Comparison of ENCODE assay signal across 25 mouse cellular contexts in the genomic region with DNA sequence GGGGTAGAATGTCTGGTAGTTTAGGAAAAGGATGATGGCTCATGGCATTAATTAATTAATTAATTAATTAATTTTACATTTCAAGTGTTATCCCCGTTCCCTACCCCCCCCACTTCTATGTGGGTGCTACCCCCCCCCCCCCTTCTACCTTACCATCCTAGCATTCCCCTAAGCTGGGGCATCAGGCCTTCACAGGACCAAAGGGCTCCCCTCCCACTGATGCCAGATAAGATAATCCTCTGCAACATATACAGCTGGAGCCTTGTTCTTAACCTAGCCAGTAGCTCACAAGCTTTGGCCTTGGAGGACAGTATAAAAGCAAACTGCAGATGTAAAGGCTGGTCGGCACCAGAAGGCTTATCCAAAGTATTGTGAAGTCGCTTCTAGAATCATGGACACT.
"Had no signal": no experiment of that assay in that cellular context is flagged by ENCODE, and none has a peak within 500 bp of the region (broad histone marks: within the 10 kb centered on the region; RNA-seq: fewer than 3 reads in every experiment).

No protein-coding gene starts in this region.

- H3K27me3 ChIP-seq: heart, embryonic 13.5 days; heart, embryonic 15.5 days; hindbrain, embryonic 12.5 days; intestine, embryonic 15.5 days; limb, embryonic 12.5 days had no signal

- ATAC-seq: forebrain, embryonic 16.5 days; hindbrain, embryonic 16.5 days; inflammation-experienced regulatory T-cells, adult 6 months; intestine, embryonic 15.5 days; intestine, postnatal 0 days had no signal

- H3K4me1 ChIP-seq: heart, embryonic 15.5 days; hindbrain, embryonic 10.5 days; hindbrain, embryonic 12.5 days; intestine, embryonic 15.5 days had no signal

- H3K9me3 ChIP-seq: heart, embryonic 13.5 days; heart, embryonic 15.5 days; hindbrain, embryonic 10.5 days; hindbrain, embryonic 12.5 days; intestine, embryonic 15.5 days; limb, embryonic 10.5 days; limb, embryonic 12.5 days had no signal

- H3K27ac ChIP-seq: gastrocnemius, adult 2 months; heart, adult 2 months; heart, embryonic 13.5 days; heart, embryonic 15.5 days; hindbrain, embryonic 10.5 days; hindbrain, embryonic 12.5 days; hindbrain, embryonic 14.5 days; intestine, embryonic 15.5 days; layer of hippocampus, adult 2 months; left cerebral cortex, adult 2 months; limb, embryonic 10.5 days; limb, embryonic 12.5 days had no signal

- DNase-seq: gastrocnemius, adult 2 months; gastrocnemius, postnatal 10 days; gastrocnemius, postnatal 25 days; heart, adult 2 months; heart, postnatal 4 days; kidney, adult 18-20 months; kidney, adult 8-10 months; kidney, postnatal 10 days; kidney, postnatal 25 days; kidney, postnatal 4 days had no signal

- H3K4me3 ChIP-seq: gastrocnemius, adult 2 months; heart, adult 2 months; heart, embryonic 13.5 days; heart, embryonic 15.5 days; hindbrain, embryonic 10.5 days; hindbrain, embryonic 12.5 days; intestine, embryonic 15.5 days; layer of hippocampus, adult 2 months; left cerebral cortex, adult 2 months; limb, embryonic 10.5 days; limb, embryonic 12.5 days had no signal

- H3K9ac ChIP-seq: heart, embryonic 13.5 days; heart, embryonic 15.5 days; hindbrain, embryonic 12.5 days; hindbrain, embryonic 14.5 days; intestine, embryonic 15.5 days; limb, embryonic 12.5 days had no signal

- H3K36me3 ChIP-seq: heart, embryonic 13.5 days; heart, embryonic 15.5 days; hindbrain, embryonic 10.5 days; hindbrain, embryonic 12.5 days; intestine, embryonic 15.5 days; limb, embryonic 10.5 days; limb, embryonic 12.5 days had no signal

- H3K4me2 ChIP-seq: heart, embryonic 11.5 days; heart, embryonic 13.5 days; heart, embryonic 15.5 days; hindbrain, embryonic 12.5 days; hindbrain, embryonic 14.5 days; intestine, embryonic 15.5 days; limb, embryonic 12.5 days had no signal
